Mouse (Mus musculus): ENCODE measurements around the gene Aph1c. TPM values are rescaled to one million over a fixed set of nuclear protein-coding genes. Genes with fewer than 3 reads are reported as not detected.
"Not testable (repeated sequence)": the region's sequence is repeated elsewhere in the genome, so short reads cannot be mapped to it uniquely, and the experiment has no call there.

Aph1c gene
- 1.4 and 2.9 TPM in 2 replicates for polyA plus RNA-seq (2015; fragmentation: Nextera tagmentation; extraction: Ambion mirVana)

- Histone ChIP-seq H3K36me3 (ENCODE audit: poor library complexity, severe bottlenecking) (no peaks in the 10 kb centered on the region), H3K4me2 (peak within 1 kb of the TSS; percentile 87), H3K4me1 (peaks cover 7% of the 10 kb centered on the region), H3K4me3 (peak within 1 kb of the TSS; percentile 56), H3K27ac (no peak within 1 kb of the TSS), H3K27me3 (peaks cover 14% of the 10 kb centered on the region), H3K9me3 (replicated peaks) (no peaks in the 10 kb centered on the region), H3K9ac (peak within 1 kb of the TSS; percentile 60)
- under 1% methylated on average over 58 of the region's 58 CpGs for WGBS
- peak; percentile 100 for ATAC-seq
Measured at GRCm38 (mm10) chr9:66834318-66835096, at the start of gene Aph1c. Gene Aph1c, minus strand, starts transcription at chr9:66834726.

GRCm38 (mm10) chr9:66883500-66883899 is 49.0 kb upstream of the Aph1c start:
- H3K27me3 ChIP-seq: no peaks in the 10 kb centered on the region
- whole genome bisulfite sequencing: 83% methylated on average over 5 of the region's 5 CpGs
- H3K9ac ChIP-seq: no peak overlapping the region
- no peak overlapping the region for H3K27ac ChIP-seq
- no peak overlapping the region for H3K4me3 ChIP-seq
- no peak overlapping the region for H3K4me2 ChIP-seq
- no peaks in the 10 kb centered on the region for H3K9me3 ChIP-seq (replicated peaks)
- peaks cover 42% of the 10 kb centered on the region for H3K4me1 ChIP-seq
- H3K36me3 ChIP-seq (ENCODE audit: poor library complexity, severe bottlenecking): no peaks in the 10 kb centered on the region
- ATAC-seq: no peak

DNA sequence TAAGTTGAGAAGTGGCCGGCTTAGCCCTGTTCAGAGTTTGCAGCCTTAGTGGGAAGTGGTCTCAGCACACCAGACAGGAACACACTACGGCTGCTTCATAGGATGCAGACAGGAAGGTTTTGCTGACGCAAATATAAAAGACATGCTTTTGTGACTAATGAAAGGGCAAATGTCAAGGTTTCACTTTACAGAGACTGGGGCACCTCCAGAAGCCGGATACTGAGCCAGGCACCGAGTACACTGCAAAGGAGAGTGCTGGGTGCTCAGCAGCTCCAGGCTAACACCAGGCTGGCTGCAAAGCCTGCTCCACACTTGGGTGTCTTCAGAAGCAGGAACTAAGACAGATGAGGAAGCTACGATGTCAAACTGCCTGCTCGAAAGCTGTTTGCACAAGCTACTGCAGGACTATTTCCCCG is 47.9 kb upstream of the Aph1c start:
- H3K9ac ChIP-seq: no peak overlapping the region
- no peak overlapping the region for H3K4me2 ChIP-seq
- H3K36me3 ChIP-seq (ENCODE audit: poor library complexity, severe bottlenecking): no peaks in the 10 kb centered on the region
- no peak overlapping the region for H3K27ac ChIP-seq
- H3K9me3 ChIP-seq (replicated peaks): no peaks in the 10 kb centered on the region
- 74% methylated on average over 8 of the region's 8 CpGs for WGBS
- H3K27me3 ChIP-seq: no peaks in the 10 kb centered on the region
- H3K4me1 ChIP-seq: peaks cover 31% of the 10 kb centered on the region
- no peak for ATAC-seq
- no peak overlapping the region for H3K4me3 ChIP-seq

- H3K4me3 ChIP-seq: no peak overlapping the region
- no peaks in the 10 kb centered on the region for H3K27me3 ChIP-seq
- no peak overlapping the region for H3K4me2 ChIP-seq
- peaks cover 26% of the 10 kb centered on the region for H3K4me1 ChIP-seq
- H3K9ac ChIP-seq: no peak overlapping the region
- no peaks in the 10 kb centered on the region for H3K9me3 ChIP-seq (replicated peaks)
- H3K36me3 ChIP-seq (ENCODE audit: poor library complexity, severe bottlenecking): no peaks in the 10 kb centered on the region
- H3K27ac ChIP-seq: no peak overlapping the region
- no peak for ATAC-seq
- WGBS: 82% methylated on average over 3 of the region's 3 CpGs
Measured at GRCm38 (mm10) chr9:66881858-66882257, 47.3 kb upstream of the Aph1c start.

DNA sequence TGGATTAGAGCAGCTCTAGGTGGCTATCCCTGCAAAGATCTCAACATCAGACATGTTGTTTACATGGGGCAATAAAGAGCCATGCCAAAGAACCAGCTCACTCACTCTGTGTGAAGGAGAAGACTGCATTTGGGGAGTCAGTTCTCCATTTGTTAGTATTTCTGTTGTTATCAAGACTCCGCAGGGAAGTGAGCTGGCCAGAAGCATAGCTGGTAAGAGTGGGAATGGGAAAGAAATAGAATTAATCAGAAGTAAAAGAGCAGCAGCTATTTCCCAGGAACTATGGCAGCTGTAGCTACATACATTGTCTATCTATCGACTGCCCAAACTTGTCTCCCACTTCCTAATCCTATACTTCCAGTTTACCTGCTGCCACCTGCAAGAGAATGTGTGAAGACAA is 46.2 kb upstream of the Aph1c start:
- Histone ChIP-seq H3K4me3 (no peak overlapping the region), H3K9me3 (replicated peaks) (no peaks in the 10 kb centered on the region), H3K4me2 (no peak overlapping the region), H3K27me3 (no peaks in the 10 kb centered on the region), H3K27ac (no peak overlapping the region), H3K36me3 (ENCODE audit: poor library complexity, severe bottlenecking) (no peaks in the 10 kb centered on the region), H3K4me1 (0 out of 2 replicates have a peak, but pooled peaks cover 16% of the 10 kb centered on the region), H3K9ac (no peak overlapping the region)
- 92% methylated on average over 2 of the region's 2 CpGs for WGBS
- no peak for ATAC-seq

DNA sequence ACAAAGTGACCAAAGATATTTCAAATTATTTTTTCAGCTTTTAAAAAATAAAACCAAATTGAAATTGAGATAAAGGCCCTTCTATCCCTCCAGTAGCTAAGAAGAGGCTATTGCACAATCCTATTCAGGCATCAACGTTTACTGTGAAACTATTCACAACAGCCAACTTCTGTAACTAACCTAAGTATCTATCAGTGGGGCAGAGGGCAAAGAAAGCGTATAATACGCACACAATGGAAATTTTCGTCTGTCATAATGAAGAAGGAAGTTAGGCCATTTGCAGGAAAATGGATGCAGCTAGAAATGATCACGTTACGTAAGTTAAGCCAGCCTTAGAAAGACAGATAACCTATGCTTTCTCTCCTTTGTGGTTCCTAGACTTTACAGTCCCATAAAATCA is 45.0 kb upstream of the Aph1c start:
- 87% methylated on average over 6 of the region's 6 CpGs for WGBS

DNA sequence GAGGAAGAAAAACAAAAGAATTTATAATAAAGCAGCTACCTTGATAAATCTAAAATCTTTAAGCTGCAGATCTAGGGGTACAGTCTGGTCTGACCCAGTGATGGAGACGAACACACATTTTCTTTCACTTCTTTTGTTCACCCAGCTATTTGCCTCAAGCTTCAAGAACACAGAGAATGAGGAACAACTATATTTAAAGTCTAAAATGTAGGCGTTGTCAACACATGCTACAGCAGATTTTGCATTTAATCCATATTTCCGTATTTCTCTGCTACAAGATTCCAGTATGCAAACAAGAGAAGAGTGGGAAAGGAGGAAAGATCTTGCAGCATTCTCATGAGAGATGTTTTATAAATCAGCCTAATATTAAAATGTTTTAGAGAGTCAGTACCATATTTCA is 44.4 kb upstream of the Aph1c start:
- WGBS: 91% methylated on average over 3 of the region's 3 CpGs
- ATAC-seq: no peak
- H3K4me3 ChIP-seq: no peak overlapping the region
- H3K9ac ChIP-seq: no peak overlapping the region
- H3K4me2 ChIP-seq: no peak overlapping the region
- H3K36me3 ChIP-seq (ENCODE audit: poor library complexity, severe bottlenecking): peaks cover 5% of the 10 kb centered on the region
- no peak overlapping the region for H3K27ac ChIP-seq
- H3K9me3 ChIP-seq (replicated peaks): peaks cover 13% of the 10 kb centered on the region; the same call in 1 of the 2 replicates
- no peaks in the 10 kb centered on the region for H3K27me3 ChIP-seq
- H3K4me1 ChIP-seq: 0 out of 2 replicates have a peak, but pooled peaks cover 16% of the 10 kb centered on the region

More for the DNA sequence above, 45.0 kb upstream of the Aph1c start:
- H3K4me1 ChIP-seq: 0 out of 2 replicates have a peak, but pooled peaks cover 16% of the 10 kb centered on the region
- no peak overlapping the region for H3K4me3 ChIP-seq
- H3K27me3 ChIP-seq: no peaks in the 10 kb centered on the region
- H3K36me3 ChIP-seq (ENCODE audit: poor library complexity, severe bottlenecking): peaks cover 5% of the 10 kb centered on the region
- no peak overlapping the region for H3K9ac ChIP-seq
- no peak overlapping the region for H3K27ac ChIP-seq
- ATAC-seq: no peak
- H3K4me2 ChIP-seq: no peak overlapping the region
- peaks cover 8% of the 10 kb centered on the region; the same call in 1 of the 2 replicates for H3K9me3 ChIP-seq (replicated peaks)

- Histone ChIP-seq H3K4me3 (no peak overlapping the region), H3K27ac (no peak overlapping the region), H3K4me2 (no peak overlapping the region), H3K4me1 (0 out of 2 replicates have a peak, but pooled peaks cover 13% of the 10 kb centered on the region), H3K9me3 (replicated peaks) (peaks cover 13% of the 10 kb centered on the region; the same call in 1 of the 2 replicates), H3K9ac (no peak overlapping the region), H3K27me3 (no peaks in the 10 kb centered on the region), H3K36me3 (ENCODE audit: poor library complexity, severe bottlenecking) (peaks cover 5% of the 10 kb centered on the region)
- ATAC-seq: no peak
- WGBS: 84% methylated on average over 5 of the region's 5 CpGs
Measured at GRCm38 (mm10) chr9:66876577-66876976, 42.1 kb upstream of the Aph1c start.

GRCm38 (mm10) chr9:66874297-66874696 is 39.8 kb upstream of the Aph1c start:
- Histone ChIP-seq H3K9ac (no peak overlapping the region), H3K4me3 (no peak overlapping the region), H3K9me3 (replicated peaks) (peaks cover 13% of the 10 kb centered on the region; the same call in 1 of the 2 replicates), H3K36me3 (ENCODE audit: poor library complexity, severe bottlenecking) (peaks cover 5% of the 10 kb centered on the region), H3K27ac (no peak overlapping the region), H3K27me3 (no peaks in the 10 kb centered on the region), H3K4me2 (no peak overlapping the region), H3K4me1 (no peaks in the 10 kb centered on the region)
- no peak for ATAC-seq
- 96% methylated on average over 5 of the region's 5 CpGs for WGBS

DNA sequence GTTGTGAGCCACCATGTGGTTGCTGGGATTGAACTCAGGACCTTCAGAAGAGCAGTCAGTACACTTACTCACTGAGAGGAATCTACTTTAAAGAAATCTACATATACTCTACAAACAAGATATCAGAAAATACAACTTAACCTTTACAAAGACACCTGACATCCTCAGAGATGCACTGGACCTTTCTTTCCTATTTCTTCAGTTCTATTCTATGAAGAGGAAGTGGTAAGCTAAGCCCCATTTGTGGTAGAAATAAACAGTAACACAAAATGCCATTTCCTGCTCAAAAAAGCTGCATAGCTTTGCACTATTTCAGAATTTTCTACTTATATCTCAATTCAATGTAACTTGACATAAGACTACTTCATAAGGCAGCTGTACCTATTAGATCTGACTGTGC is 39.0 kb upstream of the Aph1c start:
- peaks cover 5% of the 10 kb centered on the region for H3K36me3 ChIP-seq (ENCODE audit: poor library complexity, severe bottlenecking)
- H3K27me3 ChIP-seq: no peaks in the 10 kb centered on the region
- H3K4me3 ChIP-seq: no peak overlapping the region
- H3K9ac ChIP-seq: no peak overlapping the region
- no peak overlapping the region for H3K27ac ChIP-seq
- H3K4me1 ChIP-seq: no peaks in the 10 kb centered on the region
- ATAC-seq: no peak
- H3K9me3 ChIP-seq (replicated peaks): peaks cover 13% of the 10 kb centered on the region; the same call in 1 of the 2 replicates
- H3K4me2 ChIP-seq: no peak overlapping the region

DNA sequence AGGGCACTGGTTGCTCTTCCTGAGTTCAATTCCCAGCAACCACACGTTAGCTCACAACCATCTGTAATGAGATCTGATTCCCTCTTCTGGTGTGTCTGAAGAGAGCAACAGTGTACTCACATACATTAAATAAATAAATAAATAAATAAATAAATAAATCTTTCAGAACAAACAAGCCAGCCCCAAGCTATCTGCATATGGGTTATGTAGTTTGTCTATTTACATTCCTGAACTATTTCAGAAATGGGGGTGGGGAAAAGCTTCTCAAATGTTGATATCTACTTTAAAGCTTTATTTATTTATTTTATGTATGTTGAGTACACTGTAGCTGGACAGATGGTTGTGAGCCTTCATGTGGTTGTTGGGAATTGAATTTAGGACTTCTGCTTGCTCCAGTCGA is 38.5 kb upstream of the Aph1c start:
- ATAC-seq; H3K4me3 ChIP-seq; H3K36me3 ChIP-seq (ENCODE audit: poor library complexity, severe bottlenecking); H3K27me3 ChIP-seq; H3K4me2 ChIP-seq; H3K4me1 ChIP-seq; H3K9ac ChIP-seq; H3K27ac ChIP-seq: not testable (repeated sequence)
- peaks cover 13% of the 10 kb centered on the region; the same call in 1 of the 2 replicates for H3K9me3 ChIP-seq (replicated peaks)
- WGBS: 88% methylated on average over 2 of the region's 2 CpGs

DNA sequence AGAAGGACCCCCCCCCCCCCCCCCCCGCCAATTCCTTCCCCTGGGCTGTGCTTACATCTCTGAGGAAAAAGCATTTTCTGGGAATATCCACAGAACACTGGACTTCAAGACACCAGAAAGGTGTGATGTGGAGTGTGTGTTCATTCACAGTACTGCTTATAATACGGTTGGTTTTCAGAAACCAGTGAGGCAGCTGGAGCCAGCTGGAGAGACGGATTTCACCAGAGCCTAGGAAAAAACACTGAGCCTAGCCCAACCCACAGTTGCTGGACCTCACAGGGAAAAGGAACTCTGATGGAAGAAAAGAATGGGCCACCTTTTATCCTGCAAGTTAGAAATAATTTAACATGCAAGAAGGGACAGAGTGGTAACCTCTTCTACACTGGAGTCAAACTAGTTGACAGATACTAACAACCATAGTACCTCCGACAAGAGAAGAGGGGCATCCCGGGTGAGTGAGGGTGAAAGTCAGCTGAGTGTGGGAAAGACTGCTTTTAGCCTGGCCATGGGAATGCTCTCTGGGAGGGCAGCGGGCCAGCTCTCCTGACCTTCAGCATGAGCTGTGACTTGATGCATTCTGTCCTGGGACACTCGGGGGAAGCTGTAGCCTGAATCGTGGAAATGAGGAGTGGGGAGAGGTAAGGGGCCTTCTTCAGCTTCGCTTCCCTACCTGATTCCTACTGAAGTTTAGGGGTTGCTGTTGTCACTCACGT is 37.6 kb upstream of the Aph1c start:
- WGBS: 87% methylated on average over 10 of the region's 10 CpGs

More for the DNA sequence above, 37.6 kb upstream of the Aph1c start:
- H3K27me3 ChIP-seq: no peaks in the 10 kb centered on the region
- H3K36me3 ChIP-seq (ENCODE audit: poor library complexity, severe bottlenecking): peaks cover 5% of the 10 kb centered on the region
- ATAC-seq: no peak
- H3K4me3 ChIP-seq: no peak overlapping the region
- H3K9me3 ChIP-seq (replicated peaks): peaks cover 13% of the 10 kb centered on the region; the same call in 1 of the 2 replicates
- H3K27ac ChIP-seq: no peak overlapping the region
- no peaks in the 10 kb centered on the region for H3K4me1 ChIP-seq
- no peak overlapping the region for H3K9ac ChIP-seq
- H3K4me2 ChIP-seq: no peak overlapping the region

All from forebrain, embryonic 13.5 days (tissue).